Mouse (Mus musculus) R1 (cell line): ENCODE results near the gene Aldoc.
A peak's percentile ranks its signal among the peaks of the same experiment; 100 is the strongest.

Experiments
- DNase-seq: peaks from one replicate; pipeline ENCODE4 v3.0.0-alpha.2; 2018; ENCODE audit warnings: low read depth, low spot score

The Aldoc gene

DNA sequence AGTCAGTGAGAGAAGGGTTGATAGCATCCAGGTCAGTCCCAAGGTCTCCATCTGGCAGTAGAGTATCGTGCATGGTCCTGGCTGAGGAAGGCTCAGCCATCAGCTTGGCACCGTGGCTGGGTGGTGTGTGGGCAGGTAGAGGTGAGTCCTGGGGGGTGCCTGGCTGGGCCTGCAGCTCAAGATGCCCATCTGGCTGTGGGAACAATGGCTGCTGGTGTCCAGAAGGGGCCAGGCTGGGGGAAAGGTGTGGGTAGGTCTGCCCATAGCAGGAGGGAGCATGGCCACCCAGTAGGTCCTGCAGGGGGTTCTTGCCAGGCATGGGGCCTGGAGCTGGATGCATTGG is 38.0 kb downstream of the Aldoc start:
- no peak for DNase-seq

- no peak for DNase-seq
Observed at GRCm38 (mm10) chr11:78363309-78364007, 40.7 kb downstream of the Aldoc start.

DNA sequence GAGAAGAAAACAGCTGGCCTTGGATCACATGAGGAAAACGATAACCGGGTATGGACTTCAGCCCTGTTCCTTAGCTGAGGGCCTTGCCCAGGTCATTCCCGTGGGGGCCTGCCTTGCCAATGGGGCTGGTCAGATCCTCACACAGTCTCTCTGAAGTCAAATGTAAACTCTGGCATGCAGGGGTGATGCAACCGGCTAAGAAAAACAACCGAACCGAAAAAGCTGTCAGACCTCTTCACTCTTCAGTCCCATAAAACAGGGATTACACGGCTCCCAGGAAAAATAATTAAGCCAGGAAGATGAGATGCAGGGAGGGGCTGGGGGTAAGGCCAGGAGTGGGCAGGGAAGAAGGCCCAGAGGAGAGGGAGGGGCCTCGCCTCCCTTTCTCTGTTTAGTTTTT is 41.3 kb downstream of the Aldoc start:
- DNase-seq = no peak

DNA sequence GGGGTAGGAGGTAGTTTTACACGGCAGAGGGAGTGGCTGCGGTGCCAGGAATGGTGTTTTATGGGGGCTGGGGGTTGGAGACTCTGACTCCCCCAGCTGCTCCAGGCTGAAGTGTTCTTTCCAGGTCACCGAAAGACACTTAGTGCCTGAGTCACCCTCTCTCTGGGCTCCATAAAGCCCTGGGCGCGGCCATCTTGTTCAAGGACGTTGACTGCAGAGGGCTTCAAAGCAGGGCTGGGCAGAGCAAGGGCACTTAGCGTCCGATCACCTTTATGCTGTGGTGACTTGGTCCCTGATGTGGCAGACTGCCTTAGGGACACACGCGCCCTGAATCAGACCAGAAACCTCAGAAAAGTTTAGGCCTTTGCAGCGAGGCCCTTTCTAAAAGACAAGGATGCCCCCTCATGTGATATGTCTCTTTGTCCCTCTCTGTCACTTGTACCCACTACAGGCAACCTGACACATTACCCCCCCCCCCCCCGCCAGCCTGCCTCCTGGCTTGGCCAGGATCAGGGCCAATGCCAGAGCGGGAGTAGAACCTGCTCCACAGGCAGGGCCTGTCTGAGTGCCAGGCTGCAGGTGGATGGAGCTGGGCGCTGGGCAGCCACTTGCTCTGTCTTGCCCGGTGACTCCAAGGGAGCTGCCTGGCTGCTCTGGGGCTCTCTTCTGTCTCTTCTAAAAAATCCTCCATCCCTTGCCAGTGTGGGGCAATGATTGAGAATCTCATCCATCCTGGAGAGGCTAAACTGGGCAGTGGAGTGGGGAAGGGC is 44.9 kb downstream of the Aldoc start:
- DNase-seq = no peak

- peak; percentile 87 for DNase-seq
Observed at GRCm38 (mm10) chr11:78370389-78370788, 47.6 kb downstream of the Aldoc start.

DNA sequence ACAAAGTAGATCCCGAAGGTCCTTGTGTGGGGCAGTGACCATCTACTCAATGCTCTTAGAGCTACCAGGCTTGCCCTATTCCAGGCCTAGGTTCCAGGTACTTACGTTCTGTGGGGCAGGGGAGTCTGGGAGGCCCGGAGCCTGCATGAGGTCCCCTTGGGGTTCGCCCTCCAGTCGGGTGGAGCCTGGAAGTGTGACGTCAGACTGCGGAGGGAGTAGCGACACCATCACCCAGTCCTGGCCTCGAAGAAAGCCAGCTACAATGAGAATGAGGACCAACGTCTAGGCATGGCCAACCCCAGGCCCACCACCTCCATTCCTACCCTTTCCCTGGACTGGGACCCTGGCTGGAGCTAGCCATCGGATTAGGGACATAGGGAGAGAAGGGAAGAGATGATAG is 48.9 kb downstream of the Aldoc start:
- DNase-seq = no peak

GRCm38 (mm10) chr11:78372166-78372565 is 49.4 kb downstream of the Aldoc start:
- DNase-seq = no peak

DNA sequence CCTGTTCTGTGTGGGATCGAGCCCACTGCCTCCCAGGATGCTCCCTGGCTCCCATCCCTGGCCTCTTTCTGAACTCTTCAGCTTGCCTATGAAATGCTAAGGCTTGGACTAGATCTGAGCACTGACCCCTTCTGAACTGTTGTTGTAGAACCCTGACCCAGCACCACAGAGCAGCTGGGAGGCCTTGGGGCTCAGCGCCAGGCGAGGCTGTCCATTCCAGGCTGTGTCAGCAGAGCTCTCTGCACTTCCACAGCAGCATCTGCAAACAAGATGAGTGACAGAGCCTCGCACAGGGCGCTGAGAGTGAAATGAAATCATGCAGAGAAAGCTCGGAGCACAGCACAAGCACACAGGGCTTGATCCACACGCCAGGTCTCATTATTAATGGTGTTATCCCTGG is 49.8 kb downstream of the Aldoc start:
- no peak for DNase-seq

- no peak for DNase-seq
Observed at GRCm38 (mm10) chr11:78374147-78374546, 51.4 kb downstream of the Aldoc start.
